Mouse (Mus musculus) left cerebral cortex, adult 8-10 months (tissue): ENCODE measurements around the gene Nup107. TPM values are rescaled to one million over a fixed set of nuclear protein-coding genes. Genes with fewer than 3 reads are reported as not detected.

Experiments
- DNase-seq, 2 experiments: peaks; one replicate each; pipeline ENCODE4 v3.0.0; 2022; ENCODE audit warnings: low spot score in 2 of 2
- total RNA-seq, 4 experiments: library from RNA; stranded (reverse); gene quantifications; 2 replicates each; pipeline ENCODE4 v1.2.4; 2022

Nup107 gene
- total RNA-seq, 4 experiments from 2014 or later: 16.2 to 20.4 (median 17.3) TPM

GRCm38 (mm10) chr10:117803870-117804850 is 11.7 kb upstream of the Nup107 start:
- DNase-seq: no peak

GRCm38 (mm10) chr10:117801886-117802285 is 9.4 kb upstream of the Nup107 start:
- no peak for DNase-seq

- DNase-seq: no peak
Measured at GRCm38 (mm10) chr10:117799806-117800205, 7.3 kb upstream of the Nup107 start.

GRCm38 (mm10) chr10:117798436-117799035 is 6.0 kb upstream of the Nup107 start:
- no peak for DNase-seq

- no peak for DNase-seq
Measured at GRCm38 (mm10) chr10:117797684-117798083, 5.2 kb upstream of the Nup107 start.

GRCm38 (mm10) chr10:117797106-117797505 is 4.6 kb upstream of the Nup107 start:
- DNase-seq: no peak

- no peak for DNase-seq
Measured at GRCm38 (mm10) chr10:117796181-117796580, 3.7 kb upstream of the Nup107 start.

- no peak for DNase-seq
Measured at GRCm38 (mm10) chr10:117795206-117795605, 2.7 kb upstream of the Nup107 start.

- no peak for DNase-seq
Measured at GRCm38 (mm10) chr10:117793436-117794030, 1.0 kb upstream of the Nup107 start.

GRCm38 (mm10) chr10:117791171-117791470 is 1.4 kb downstream of the Nup107 start:
- DNase-seq: no peak

GRCm38 (mm10) chr10:117790421-117791170 is 1.9 kb downstream of the Nup107 start:
- no peak for DNase-seq

GRCm38 (mm10) chr10:117790011-117790410 is 2.5 kb downstream of the Nup107 start:
- DNase-seq: no peak

- DNase-seq: no peak
Measured at GRCm38 (mm10) chr10:117784646-117785045, 7.9 kb downstream of the Nup107 start.

GRCm38 (mm10) chr10:117783786-117784420 is 8.6 kb downstream of the Nup107 start:
- DNase-seq: no peak

- no peak for DNase-seq
Measured at GRCm38 (mm10) chr10:117782491-117783260, 9.8 kb downstream of the Nup107 start.

- no peak for DNase-seq
Measured at GRCm38 (mm10) chr10:117782056-117782455, 10.4 kb downstream of the Nup107 start.

GRCm38 (mm10) chr10:117781021-117781725 is 11.3 kb downstream of the Nup107 start:
- no peak for DNase-seq

- no peak for DNase-seq
Measured at GRCm38 (mm10) chr10:117780306-117780911, 12.1 kb downstream of the Nup107 start.

GRCm38 (mm10) chr10:117779581-117780305 is 12.8 kb downstream of the Nup107 start:
- DNase-seq: no peak
